Mouse (Mus musculus) lung, postnatal 36 days (tissue): Measurements from ENCODE around the gene Art2b.
A peak's percentile ranks its signal among the peaks of the same experiment; 100 is the strongest.
"Not testable (repeated sequence)": the region's sequence is repeated elsewhere in the genome, so short reads cannot be mapped to it uniquely, and the experiment has no call there.

ENCODE experiments used
- DNase-seq: peaks from one replicate; pipeline ENCODE4 v3.0.0; 2022; ENCODE audit warnings: mixed read lengths

The Art2b gene

GRCm38 (mm10) chr7:101585408-101585807, at the start of gene Art2b:
Gene Art2b, minus strand, starts transcription at chr7:101585600.
- DNase-seq = no peak

DNA sequence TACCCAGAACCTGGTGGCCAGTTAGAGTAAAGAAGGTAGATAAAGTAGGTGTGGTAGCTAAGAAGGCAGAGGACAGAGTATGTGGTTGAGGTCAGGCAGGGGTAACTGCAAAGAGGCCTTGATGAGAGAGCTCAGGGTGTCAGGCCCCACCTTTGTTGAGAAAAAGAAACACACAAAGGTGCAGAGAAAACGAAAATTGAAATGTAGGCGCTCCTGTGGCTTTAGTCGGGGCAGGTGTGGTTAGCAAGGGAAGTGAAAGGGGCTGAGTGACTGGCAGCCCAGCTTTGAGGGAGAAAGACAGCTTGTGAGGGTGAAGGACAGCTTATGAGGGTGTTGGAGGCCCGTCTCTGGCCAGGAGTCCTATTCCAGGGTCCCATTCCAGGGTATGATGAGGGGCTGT, 49.1 kb upstream of the Art2b start:
- peak; percentile 7 for DNase-seq

GRCm38 (mm10) chr7:101633629-101634177, 48.3 kb upstream of the Art2b start:
- no peak for DNase-seq

DNA sequence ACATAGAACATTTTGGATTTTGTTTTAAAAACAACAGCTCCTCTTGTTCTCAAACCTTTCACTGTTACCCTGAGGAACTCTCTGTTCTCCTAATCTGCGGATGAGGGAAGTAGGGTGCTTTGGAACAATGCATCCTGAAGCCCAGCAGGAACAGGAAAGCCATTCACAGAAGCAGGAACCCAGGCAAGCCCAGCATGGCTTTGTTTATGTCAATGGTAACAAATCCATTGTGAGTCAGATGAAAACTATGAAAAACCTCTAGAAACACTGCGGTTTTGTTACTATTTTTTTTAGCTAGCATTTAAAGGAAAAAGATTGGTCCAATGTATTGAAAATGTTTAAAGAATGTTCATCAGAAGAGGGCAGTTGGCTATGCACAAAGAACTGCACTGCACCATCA, 43.1 kb upstream of the Art2b start:
- no peak for DNase-seq

- DNase-seq = not testable (repeated sequence)
Measured at GRCm38 (mm10) chr7:101627166-101627565, 41.8 kb upstream of the Art2b start.

GRCm38 (mm10) chr7:101624283-101624682, 38.9 kb upstream of the Art2b start:
- no peak for DNase-seq

GRCm38 (mm10) chr7:101621861-101622260, 36.5 kb upstream of the Art2b start:
- not testable (repeated sequence) for DNase-seq

GRCm38 (mm10) chr7:101620373-101620772, 35.0 kb upstream of the Art2b start:
- peak; percentile 69 for DNase-seq

GRCm38 (mm10) chr7:101618273-101618672, 32.9 kb upstream of the Art2b start:
- DNase-seq = no peak

DNA sequence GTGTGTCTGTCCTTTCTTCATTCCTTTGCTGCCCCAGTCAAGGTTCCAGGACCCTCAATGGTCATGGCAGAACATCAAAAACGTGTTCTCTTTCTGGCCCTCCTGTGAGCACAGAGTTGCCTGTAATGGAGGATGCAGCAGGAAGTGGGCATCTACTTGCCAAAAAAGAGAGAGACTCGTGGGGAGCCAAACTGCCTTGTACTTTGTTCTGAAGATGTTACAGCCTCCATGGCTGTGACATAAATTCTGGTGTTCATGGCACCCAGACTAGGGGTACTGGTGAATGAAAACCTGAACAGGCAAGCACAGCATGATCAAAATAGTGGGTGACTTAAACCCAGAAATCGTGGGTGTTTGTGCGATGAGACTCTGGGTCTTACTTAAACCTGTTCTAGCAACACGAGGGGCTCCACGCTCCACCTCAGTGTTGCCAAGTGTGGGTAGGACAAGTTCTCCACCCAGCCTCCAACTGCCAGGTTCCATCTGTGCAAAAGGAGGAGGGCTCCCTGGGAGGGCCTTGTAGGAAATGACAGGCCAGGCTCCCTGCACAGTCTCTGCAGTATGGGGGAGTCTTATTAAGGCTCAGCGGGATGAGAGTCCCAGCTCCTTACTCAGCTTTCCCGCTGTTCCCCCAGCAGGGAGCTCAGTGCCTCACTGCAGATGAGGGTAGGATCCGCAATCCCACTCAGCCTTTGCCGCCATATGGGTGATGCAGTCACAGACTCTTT, 32.2 kb upstream of the Art2b start:
- no peak for DNase-seq

- DNase-seq = no peak
Measured at GRCm38 (mm10) chr7:101616136-101616835, 30.9 kb upstream of the Art2b start.

- DNase-seq = peak; percentile 34
Measured at GRCm38 (mm10) chr7:101615406-101615805, 30.0 kb upstream of the Art2b start.

DNA sequence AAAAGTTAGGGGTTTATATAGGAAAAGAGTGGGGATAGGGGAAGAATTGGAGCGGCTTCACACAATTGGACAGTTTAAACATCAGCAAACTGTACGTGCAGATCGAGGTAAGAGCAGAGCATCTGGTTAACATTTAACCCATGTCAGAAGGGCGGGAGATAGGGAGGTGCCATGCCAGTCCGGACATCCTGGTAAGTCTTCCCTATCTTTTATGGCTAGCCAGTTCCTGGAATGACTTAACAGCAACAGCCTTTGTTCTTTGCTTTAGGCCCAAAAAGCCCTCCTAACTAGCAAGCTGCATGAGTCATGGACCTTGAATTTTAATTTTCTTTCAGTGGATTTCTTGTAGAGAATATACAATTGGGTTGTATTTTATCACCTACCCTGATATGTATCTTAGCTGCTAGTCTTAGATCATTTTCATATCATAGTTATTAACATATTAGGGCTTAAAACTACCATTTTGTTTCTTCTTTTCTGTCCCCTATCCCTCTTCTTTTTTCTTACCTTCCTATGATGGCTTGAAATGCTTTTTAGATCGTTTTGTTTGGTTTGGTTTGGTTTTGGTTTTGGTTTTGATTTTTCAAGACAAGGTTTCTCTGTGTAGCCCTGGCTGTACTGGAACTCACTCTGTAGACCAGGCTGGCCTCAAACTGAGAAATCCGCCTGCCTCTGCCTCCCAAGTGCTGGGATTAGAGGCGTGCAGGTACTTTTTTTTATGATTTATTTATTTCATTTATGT, 27.6 kb upstream of the Art2b start:
- DNase-seq = not testable (repeated sequence)

DNA sequence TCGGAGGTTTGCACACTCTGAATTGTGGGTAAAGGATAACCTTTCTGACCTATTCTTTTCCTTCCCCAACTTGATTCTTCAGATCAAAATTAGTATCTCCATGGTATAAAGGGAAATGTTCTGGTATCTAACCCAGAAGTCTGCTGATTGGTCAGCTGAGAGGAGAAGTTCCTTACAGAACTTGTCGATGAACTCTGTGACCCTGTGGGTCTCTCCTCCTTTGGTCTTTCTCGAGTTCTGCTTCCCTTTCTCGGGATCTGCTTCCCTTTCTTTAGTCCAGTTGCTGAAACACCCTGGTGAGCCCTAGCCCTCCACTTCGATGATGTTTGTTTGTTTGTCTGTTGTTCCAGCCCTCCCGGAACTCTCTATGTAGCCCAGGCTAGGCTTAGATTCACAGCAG, 22.4 kb upstream of the Art2b start:
- peak; percentile 48 for DNase-seq

GRCm38 (mm10) chr7:101600406-101600805, 15.0 kb upstream of the Art2b start:
- DNase-seq = no peak

GRCm38 (mm10) chr7:101598482-101598881, 13.1 kb upstream of the Art2b start:
- no peak for DNase-seq

DNA sequence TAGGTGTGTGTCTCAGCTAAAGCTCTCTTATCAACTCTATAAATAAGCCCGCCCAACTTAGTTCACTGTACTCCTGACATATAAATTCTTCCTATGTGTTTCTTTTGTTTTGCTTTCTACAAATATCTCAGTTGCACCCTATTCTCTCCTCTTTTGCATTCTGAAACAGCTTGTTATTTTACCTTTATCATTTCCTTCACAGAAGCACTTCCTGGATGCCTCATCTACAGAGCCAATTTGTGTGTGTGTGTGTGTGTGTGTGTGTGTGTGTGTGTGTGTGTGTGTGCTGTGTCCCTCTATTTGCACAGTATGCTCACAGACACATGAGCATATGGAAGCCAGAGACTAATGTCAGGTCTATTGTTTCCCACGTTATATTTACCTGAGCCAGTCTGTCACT, 9.6 kb upstream of the Art2b start:
- DNase-seq = no peak

GRCm38 (mm10) chr7:101584271-101584670, 1.1 kb downstream of the Art2b start:
- DNase-seq = peak; percentile 7

DNA sequence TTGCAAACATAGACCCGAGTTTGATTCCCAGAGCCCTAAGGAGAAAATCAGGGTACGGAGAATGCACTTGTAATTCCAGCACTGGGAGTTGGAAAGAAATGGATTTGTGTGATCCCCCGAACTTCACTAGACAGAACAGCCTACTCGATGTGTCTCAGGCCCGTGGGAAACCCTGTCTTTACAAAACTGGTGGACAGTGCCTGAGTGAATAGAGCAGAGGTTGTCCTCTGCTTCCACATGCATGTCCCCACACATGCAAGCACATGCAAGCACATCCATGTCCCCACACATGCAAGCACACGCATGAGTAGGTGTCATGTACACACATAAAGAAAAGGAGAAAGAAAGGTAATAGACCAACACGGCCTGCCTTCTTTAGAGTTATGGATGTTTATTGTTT, 3.4 kb downstream of the Art2b start:
- DNase-seq = no peak

GRCm38 (mm10) chr7:101580863-101581262, 4.5 kb downstream of the Art2b start:
- peak; percentile 6 for DNase-seq

GRCm38 (mm10) chr7:101574413-101574812, 11.0 kb downstream of the Art2b start:
- no peak for DNase-seq

- not testable (repeated sequence) for DNase-seq
Measured at GRCm38 (mm10) chr7:101573636-101574035, 11.8 kb downstream of the Art2b start.

- DNase-seq = no peak
Measured at GRCm38 (mm10) chr7:101564086-101564485, 21.3 kb downstream of the Art2b start.
